Mouse (Mus musculus) embryonic fibroblast, embryonic 13.5 days (primary cell): Measurements from ENCODE around the gene Gja10. TPM values are rescaled to one million over a fixed set of nuclear protein-coding genes. Genes with fewer than 3 reads are reported as not detected.

ENCODE experiments used
- H3K27ac ChIP-seq: 2 replicates; pipeline ENCODE4 v1.5.1; 2012; ENCODE audit warnings: low read length, control low read depth, inconsistent platforms; ENCODE audit not compliant: insufficient read depth
- H3K4me1 ChIP-seq: 2 replicates; pipeline ENCODE4 v1.6.1; 2011; ENCODE audit warnings: low read length; ENCODE audit not compliant: control insufficient read depth, insufficient read depth
- H3K4me3 ChIP-seq: 2 replicates; pipeline ENCODE4 v1.5.1; 2011; ENCODE audit warnings: mild to moderate bottlenecking, control low read depth, low read length; ENCODE audit not compliant: insufficient read depth
- CTCF ChIP-seq: IDR thresholded peaks from 2 replicates; pipeline ENCODE4 v1.5.1; 2011; ENCODE audit warnings: mild to moderate bottlenecking, control low read depth, low read length, moderate library complexity, borderline replicate concordance; ENCODE audit not compliant: insufficient read depth
- POLR2A ChIP-seq: IDR thresholded peaks from 2 replicates; pipeline ENCODE4 v1.6.1; 2011; ENCODE audit warnings: low read depth, mild to moderate bottlenecking, control low read depth, low read length, moderate library complexity
- polyA plus RNA-seq: library from polyadenylated mRNA; stranded (reverse); fragments of >200 nt; gene quantifications from 2 replicates; pipeline ENCODE4 v1.2.4, GENCODE M21; 2011; ENCODE audit warnings: low read depth; ENCODE audit not compliant: missing spikeins, insufficient read length

The Gja10 gene
- polyA plus RNA-seq, 1 experiment: not detected

GRCm38 (mm10) chr4:32561555-32562095, 40.9 kb downstream of the Gja10 start:
- no peak for TF ChIP-seq CTCF
- TF ChIP-seq POLR2A: no peak
- Histone ChIP-seq H3K4me3 (no peak overlapping the region), H3K27ac (no peak overlapping the region), H3K4me1 (peaks cover 8% of the 10 kb centered on the region)

GRCm38 (mm10) chr4:32560724-32561554, 41.6 kb downstream of the Gja10 start:
- Histone ChIP-seq H3K4me1 (peaks cover 8% of the 10 kb centered on the region), H3K27ac (no peak overlapping the region), H3K4me3 (no peak overlapping the region)
- no peak for TF ChIP-seq CTCF
- TF ChIP-seq POLR2A: no peak

GRCm38 (mm10) chr4:32560246-32560645, 42.3 kb downstream of the Gja10 start:
- no peak overlapping the region for H3K4me3 ChIP-seq
- H3K4me1 ChIP-seq: peaks cover 8% of the 10 kb centered on the region
- H3K27ac ChIP-seq: no peak overlapping the region
- no peak for TF ChIP-seq POLR2A
- TF ChIP-seq CTCF: no peak

- H3K4me1 ChIP-seq: peaks cover 4% of the 10 kb centered on the region
- H3K4me3 ChIP-seq: no peak overlapping the region
- no peak overlapping the region for H3K27ac ChIP-seq
- TF ChIP-seq CTCF: no peak
- no peak for TF ChIP-seq POLR2A
Observed at GRCm38 (mm10) chr4:32555506-32555905, 47.1 kb downstream of the Gja10 start.

- Histone ChIP-seq H3K4me1 (no peaks in the 10 kb centered on the region), H3K4me3 (no peak overlapping the region), H3K27ac (no peak overlapping the region)
- TF ChIP-seq POLR2A (no peak), CTCF (no peak)
Observed at GRCm38 (mm10) chr4:32551337-32551736, 51.2 kb downstream of the Gja10 start.

GRCm38 (mm10) chr4:32549150-32549549, 53.4 kb downstream of the Gja10 start:
- H3K27ac ChIP-seq: no peak overlapping the region
- no peak for TF ChIP-seq POLR2A
- TF ChIP-seq CTCF: no peak
- H3K4me3 ChIP-seq: no peak overlapping the region
- no peaks in the 10 kb centered on the region for H3K4me1 ChIP-seq

Other genes starting within 250 kb of the Gja10 start
- 23.9 and 26.6 TPM in 2 replicates for gene Casp8ap2, start 12.7 kb upstream of the Gja10 start, polyA plus RNA-seq
- gene Mdn1, start 54.4 kb upstream of the Gja10 start, polyA plus RNA-seq: 23.2 and 27.9 TPM in 2 replicates
- 57.2 and 59.7 TPM in 2 replicates for gene Lyrm2, start 197.5 kb upstream of the Gja10 start, polyA plus RNA-seq